Mouse (Mus musculus) CH12.LX (cell line): ENCODE measurements around the gene Shmt2. TPM values are rescaled to one million over a fixed set of nuclear protein-coding genes. Genes with fewer than 3 reads are reported as not detected.

Experiments
- DNase-seq: peaks from one replicate; pipeline ENCODE4 v3.0.0-alpha.2; 2013; ENCODE audit errors: extremely low read depth
- H3K27ac ChIP-seq: 2 replicates; pipeline ENCODE4 v1.5.1; 2012; ENCODE audit warnings: low read depth, mild to moderate bottlenecking, control low read depth, moderate library complexity; ENCODE audit not compliant: insufficient read depth
- H3K27me3 ChIP-seq: replicated peaks from 2 replicates; pipeline ENCODE3; 2012; ENCODE audit warnings: inconsistent platforms
- H3K36me3 ChIP-seq, 2 experiments: replicated peaks in 1 of 2; 2 replicates each; pipeline versions ENCODE3 to v1.6.1; 2012; ENCODE audit warnings: inconsistent platforms in 1 of 2, low read length in 1 of 2, mild to moderate bottlenecking in 1 of 2, mixed read lengths in 1 of 2, moderate library complexity in 1 of 2; ENCODE audit not compliant: control insufficient read depth in 1 of 2, insufficient read depth in 1 of 2
- H3K4me1 ChIP-seq, 2 experiments: 2 replicates each; pipeline ENCODE4 v1.6.1; 2012; ENCODE audit warnings: inconsistent platforms in 1 of 2, moderate library complexity in 1 of 2; ENCODE audit not compliant: insufficient read depth in 2 of 2, control insufficient read depth in 1 of 2
- H3K4me2 ChIP-seq: 2 replicates; pipeline ENCODE4 v1.6.1; 2012; ENCODE audit warnings: low read depth, mild to moderate bottlenecking, control low read depth; ENCODE audit not compliant: poor library complexity, insufficient read depth, severe bottlenecking
- H3K4me3 ChIP-seq, 3 experiments: fragments of 150-350 bp in 1 of 3; sonication (generic) in 1 of 3; replicated peaks in 1 of 3; 2 replicates each; pipeline versions ENCODE3 to v1.5.1; 2011 to 2012; ENCODE audit warnings: low read depth in 2 of 3, low read length in 2 of 3, mild to moderate bottlenecking in 2 of 3, moderate library complexity in 2 of 3, control low read depth in 1 of 3, improper control_type of control experiment in 1 of 3, inconsistent platforms in 1 of 3, mixed read lengths in 1 of 3; ENCODE audit not compliant: poor library complexity in 1 of 3
- H3K79me2 ChIP-seq: replicated peaks from 2 replicates; pipeline ENCODE4 v1.6.1; 2012; ENCODE audit warnings: mild to moderate bottlenecking, moderate library complexity; ENCODE audit not compliant: control insufficient read depth, poor library complexity, insufficient read depth, severe bottlenecking; ENCODE audit errors: extremely low read depth
- H3K9ac ChIP-seq: 2 replicates; pipeline ENCODE4 v1.6.1; 2012; ENCODE audit warnings: low read depth, mild to moderate bottlenecking, control low read depth, moderate library complexity; ENCODE audit not compliant: insufficient read depth
- H3K9me3 ChIP-seq: replicated peaks from 2 replicates; pipeline ENCODE3; 2012; ENCODE audit warnings: low read length, inconsistent platforms, mixed read lengths
- BHLHE40 ChIP-seq: IDR thresholded peaks from 2 replicates; pipeline ENCODE4 v1.6.1; 2011; ENCODE audit warnings: mild to moderate bottlenecking, low read depth, low read length, improper control_type of control experiment
- CHD1 ChIP-seq: IDR thresholded peaks from 2 replicates; pipeline ENCODE4 v1.6.1; 2012; ENCODE audit warnings: low read depth, low read length, improper control_type of control experiment, inconsistent platforms
- CHD2 ChIP-seq: IDR thresholded peaks from 2 replicates; pipeline ENCODE4 v1.6.1; 2011; ENCODE audit warnings: low read length, improper control_type of control experiment
- E2F4 ChIP-seq: IDR thresholded peaks from 2 replicates; pipeline ENCODE4 v1.6.1; 2011; ENCODE audit warnings: low read depth, low read length, improper control_type of control experiment; ENCODE audit not compliant: insufficient replicate concordance
- ELF1 ChIP-seq: IDR thresholded peaks from 2 replicates; pipeline ENCODE4 v1.6.1; 2014; ENCODE audit warnings: low read depth, mild to moderate bottlenecking, inconsistent platforms, low read length, improper control_type of control experiment
- GABPA ChIP-seq: IDR thresholded peaks from 2 replicates; pipeline ENCODE4 v1.6.1; 2012; ENCODE audit warnings: low read depth, low read length, improper control_type of control experiment, inconsistent platforms; ENCODE audit not compliant: insufficient replicate concordance
- HCFC1 ChIP-seq: IDR thresholded peaks from 2 replicates; pipeline ENCODE4 v1.6.1; 2012; ENCODE audit warnings: low read depth, mild to moderate bottlenecking, inconsistent platforms, low read length, improper control_type of control experiment
- JUN ChIP-seq: IDR thresholded peaks from 2 replicates; pipeline ENCODE4 v1.6.1; 2011; ENCODE audit warnings: low read depth, mild to moderate bottlenecking, low read length, improper control_type of control experiment, moderate library complexity; ENCODE audit not compliant: insufficient read depth
- JUND ChIP-seq: conservative IDR thresholded peaks from 2 replicates; pipeline ENCODE4 v1.6.1; 2011; ENCODE audit warnings: low read depth, low read length, improper control_type of control experiment
- MAFK ChIP-seq: IDR thresholded peaks from 2 replicates; pipeline ENCODE4 v1.6.1; 2011; ENCODE audit warnings: low read length, improper control_type of control experiment; ENCODE audit not compliant: insufficient replicate concordance
- MAX ChIP-seq: IDR thresholded peaks from 2 replicates; pipeline ENCODE4 v1.6.1; 2011; ENCODE audit warnings: low read length, improper control_type of control experiment
- MYC ChIP-seq: IDR thresholded peaks from 2 replicates; pipeline ENCODE4 v1.6.1; 2011; ENCODE audit warnings: low read depth, mild to moderate bottlenecking, improper control_type of control experiment, low read length
- PAX5 ChIP-seq: IDR thresholded peaks from 2 replicates; pipeline ENCODE4 v1.6.1; 2012; ENCODE audit warnings: low read length, inconsistent platforms, mixed read lengths
- POLR2AphosphoS2 ChIP-seq: IDR thresholded peaks from 2 replicates; pipeline ENCODE4 v1.6.1; 2011; ENCODE audit warnings: low read depth, low read length, improper control_type of control experiment
- RAD21 ChIP-seq: IDR thresholded peaks from 2 replicates; pipeline ENCODE4 v1.6.1; 2011; ENCODE audit warnings: low read depth, mild to moderate bottlenecking, low read length, improper control_type of control experiment, moderate library complexity
- SIN3A ChIP-seq: IDR thresholded peaks from 2 replicates; pipeline ENCODE4 v1.6.1; 2012; ENCODE audit warnings: low read length, improper control_type of control experiment, inconsistent platforms
- TBP ChIP-seq: conservative IDR thresholded peaks from 2 replicates; pipeline ENCODE4 v1.6.1; 2011; ENCODE audit warnings: low read depth, low read length, improper control_type of control experiment
- TCF12 ChIP-seq: IDR thresholded peaks from 2 replicates; pipeline ENCODE4 v1.6.1; 2014; ENCODE audit warnings: low read depth, mild to moderate bottlenecking, inconsistent platforms, low read length, improper control_type of control experiment
- UBTF ChIP-seq: IDR thresholded peaks from 2 replicates; pipeline ENCODE4 v1.6.1; 2012; ENCODE audit warnings: low read depth, mild to moderate bottlenecking, inconsistent platforms, low read length, improper control_type of control experiment, moderate library complexity
- USF1 ChIP-seq: IDR thresholded peaks from 2 replicates; pipeline ENCODE4 v1.6.1; 2014; ENCODE audit warnings: low read depth, mild to moderate bottlenecking, inconsistent platforms, low read length, improper control_type of control experiment
- ZC3H11A ChIP-seq: IDR thresholded peaks from 2 replicates; pipeline ENCODE4 v1.6.1; 2012; ENCODE audit warnings: low read depth, mild to moderate bottlenecking, inconsistent platforms, low read length, improper control_type of control experiment
- ZKSCAN1 ChIP-seq: IDR thresholded peaks from 2 replicates; pipeline ENCODE4 v1.6.1; 2012; ENCODE audit warnings: low read depth, inconsistent platforms, low read length, improper control_type of control experiment, borderline replicate concordance
- ZMIZ1 ChIP-seq: IDR thresholded peaks from 2 replicates; pipeline ENCODE4 v1.6.1; 2012; ENCODE audit warnings: low read depth, mild to moderate bottlenecking, inconsistent platforms, low read length, improper control_type of control experiment
- ZNF384 ChIP-seq: IDR thresholded peaks from 2 replicates; pipeline ENCODE4 v1.6.1; 2012; ENCODE audit warnings: low read depth, low read length, improper control_type of control experiment, inconsistent platforms
- dilution Hi-C: fragments of 300-500 bp; cut with MboI; formaldehyde crosslinking; loops from 2 replicates; pipeline ENCODE4 v1.14.3; 2020; ENCODE audit warnings: low sequenced_read_pairs; ENCODE audit not compliant: extremely low pct_unique_long_range_greater_than_20kb, extremely low pct_ligation_motif_present
- in situ Hi-C: fragments of 300-500 bp; cut with MboI; formaldehyde crosslinking; loops from 3 replicates; pipeline ENCODE4 v1.14.3; 2019; ENCODE audit warnings: low sequenced_read_pairs, low pct_ligation_motif_present, low pct_unique_long_range_greater_than_20kb, mixed read lengths
- polyA plus RNA-seq: library from polyadenylated mRNA; unstranded; fragments of >175 nt; gene quantifications from 2 replicates; pipeline ENCODE4 v1.2.1, GENCODE M21; 2012; ENCODE audit warnings: low read depth; ENCODE audit not compliant: insufficient read length
- total RNA-seq, 2 experiments: library from RNA; depleted of rRNA; stranded (reverse); fragments of 300-350 nt in 1 of 2; fragments of >200 nt in 1 of 2; gene quantifications; 2 replicates each; pipeline ENCODE4 v1.2.3; 2012 to 2014

The Shmt2 gene
- total and polyA plus RNA-seq, 3 experiments = 267 to 353 (median 317) TPM

GRCm38 (mm10) chr10:127491128-127491512 lies 31.1 kb downstream of the Shmt2 start:
- no peak overlapping the region for H3K9ac ChIP-seq
- H3K36me3 ChIP-seq = peaks cover 52 to 87% of the 10 kb centered on the region in 2 experiments
- in situ Hi-C loops = no loop called here

GRCm38 (mm10) chr10:127490160-127491127 lies 31.8 kb downstream of the Shmt2 start:
- dilution Hi-C loops = no loop called here
- H3K27me3 ChIP-seq = no peaks in the 10 kb centered on the region
- no peak overlapping the region for H3K27ac ChIP-seq
- no peak overlapping the region for H3K4me3 ChIP-seq
- DNase-seq = no peak
- peaks cover 0 to 3% of the 10 kb centered on the region in 2 experiments; a peak in 1 of 4 replicates for H3K4me1 ChIP-seq
- no peak overlapping the region for H3K9ac ChIP-seq
- in situ Hi-C loops = no loop called here
- H3K9me3 ChIP-seq = no peaks in the 10 kb centered on the region
- no peak overlapping the region for H3K4me2 ChIP-seq
- H3K79me2 ChIP-seq = no peaks in the 10 kb centered on the region
- peaks cover 51 to 85% of the 10 kb centered on the region in 2 experiments for H3K36me3 ChIP-seq
- TF ChIP-seq MAX (no peak), JUN (no peak), RAD21 (no peak), CHD1 (no peak), TCF12 (no peak), JUND (no peak), HCFC1 (no peak)

More at GRCm38 (mm10) chr10:127491128-127491512, 31.1 kb downstream of the Shmt2 start:
- Histone ChIP-seq H3K4me1 (peaks cover 0 to 2% of the 10 kb centered on the region in 2 experiments; a peak in 1 of 4 replicates), H3K79me2 (no peaks in the 10 kb centered on the region), H3K27me3 (no peaks in the 10 kb centered on the region), H3K27ac (no peak overlapping the region), H3K4me2 (no peak overlapping the region), H3K9me3 (no peaks in the 10 kb centered on the region), H3K4me3 (no peak overlapping the region)
- dilution Hi-C loops = no loop called here
- DNase-seq = no peak
- no peak for TF ChIP-seq ZMIZ1
- TF ChIP-seq USF1 = no peak

GRCm38 (mm10) chr10:127488856-127489255 lies 33.4 kb downstream of the Shmt2 start:
- Histone ChIP-seq H3K27me3 (no peaks in the 10 kb centered on the region), H3K36me3 (peaks cover 49 to 88% of the 10 kb centered on the region in 2 experiments), H3K4me3 (no peak overlapping the region), H3K9me3 (no peaks in the 10 kb centered on the region), H3K9ac (no peak overlapping the region), H3K4me2 (no peak overlapping the region), H3K79me2 (no peaks in the 10 kb centered on the region), H3K27ac (no peak overlapping the region), H3K4me1 (peaks cover 0 to 3% of the 10 kb centered on the region in 2 experiments; a peak in 1 of 4 replicates)
- TF ChIP-seq MAX (no peak), GABPA (no peak), ZNF384 (no peak), POLR2AphosphoS2 (no peak), UBTF (no peak), RAD21 (no peak), MYC (no peak), TBP (no peak), PAX5 (no peak), E2F4 (no peak), JUN (no peak), MAFK (no peak), ELF1 (no peak), BHLHE40 (no peak), CHD2 (no peak), SIN3A (no peak), ZMIZ1 (no peak), ZC3H11A (no peak), ZKSCAN1 (no peak)
- dilution Hi-C loops (no loop called here), in situ Hi-C loops (no loop called here)
- no peak for DNase-seq
